Mouse (Mus musculus): ENCODE data around the gene Nop14. TPM values are rescaled to one million over a fixed set of nuclear protein-coding genes. Genes with fewer than 3 reads are reported as not detected.

Nop14 gene
- 21.5 and 25.1 TPM in 2 replicates for polyA plus RNA-seq (2012; rRNA removed)

DNA sequence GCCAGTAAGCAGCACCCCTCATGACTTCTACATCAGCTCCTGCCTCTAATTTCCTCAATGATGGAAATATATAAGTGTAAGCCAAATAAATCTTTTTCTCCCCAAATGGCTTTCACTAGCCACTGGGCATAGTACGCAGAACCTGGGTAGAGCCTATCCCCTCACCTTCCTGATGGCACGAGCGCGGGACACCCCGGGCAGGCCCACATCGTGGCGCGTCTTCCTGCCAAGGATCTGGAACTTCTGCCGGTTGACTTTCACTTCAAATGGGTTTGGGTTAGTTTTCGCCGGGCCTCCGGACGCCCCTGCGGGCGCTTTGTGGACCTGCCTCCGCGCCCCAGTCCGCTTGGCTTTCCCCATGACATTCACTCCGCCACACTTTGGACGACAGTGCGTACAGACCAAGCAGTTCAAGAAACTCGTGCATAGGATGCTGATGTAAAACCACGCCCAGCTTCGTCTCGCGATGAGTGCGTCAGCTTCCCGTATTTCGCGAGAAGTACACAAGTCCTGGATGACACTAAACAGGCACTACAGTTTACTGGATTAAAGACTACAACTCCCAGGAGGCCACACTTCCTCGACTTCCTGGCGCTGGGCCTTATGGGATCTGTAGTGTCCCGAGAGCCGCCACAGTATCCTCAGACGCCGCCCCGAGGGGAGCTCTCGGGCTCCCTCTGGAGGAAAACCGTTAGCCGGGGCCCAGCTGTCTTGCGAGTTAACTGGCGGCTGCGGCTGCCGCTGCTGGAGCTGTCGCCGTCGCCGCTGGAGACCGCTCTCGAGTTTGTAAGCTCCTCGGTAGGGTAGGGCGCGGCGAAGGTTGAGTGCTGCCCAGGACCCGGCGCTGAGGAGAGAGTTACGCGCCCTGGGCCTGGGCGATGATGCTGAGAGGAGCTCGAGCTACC lies at the start of gene Nop14, which contains the start of gene Grk4:
TSS of gene Nop14 (minus strand) at position 463 of the 905 bp plus-strand sequence.
TSS of gene Grk4 (plus strand) at position 694 of the 905 bp plus-strand sequence.
- peak; percentile 100 for DNase-seq (ENCODE audit: low read depth)
- TF ChIP-seq CTCF (IDR thresholded peaks at IDR 0.05; ENCODE audit: borderline replicate concordance, extremely low read depth, insufficient read depth, insufficient read length) (peak; percentile 91), POLR2A (IDR thresholded peaks at IDR 0.05; ENCODE audit: borderline replicate concordance, extremely low read depth, insufficient read depth, insufficient read length, poor library complexity, severe bottlenecking) (peak; percentile 53; the same call in 1 of the 2 replicates)

DNA sequence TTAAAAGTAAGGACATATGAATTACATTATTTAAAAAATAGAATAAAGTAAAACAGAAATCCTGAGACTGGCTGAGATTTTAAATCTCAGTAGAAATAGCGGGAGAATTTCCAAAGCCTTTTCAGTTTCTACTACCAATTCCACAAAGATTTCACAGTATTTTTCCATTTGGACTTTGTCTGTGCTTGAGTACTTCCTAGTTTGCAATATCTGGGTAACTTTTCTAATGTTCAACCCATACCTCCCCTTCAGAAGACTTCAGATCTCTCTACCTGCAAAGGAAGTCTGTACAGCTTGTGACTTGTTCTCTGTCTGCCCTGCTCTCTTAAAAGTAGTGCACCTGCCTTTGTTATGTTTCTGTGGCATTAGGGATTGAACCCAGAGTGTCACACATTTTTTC lies 48.5 kb upstream of the Nop14 start:
- TF ChIP-seq CTCF (IDR thresholded peaks at IDR 0.05; ENCODE audit: borderline replicate concordance, extremely low read depth, insufficient read depth, insufficient read length) (no peak), POLR2A (IDR thresholded peaks at IDR 0.05; ENCODE audit: borderline replicate concordance, extremely low read depth, insufficient read depth, insufficient read length, poor library complexity, severe bottlenecking) (no peak)
- DNase-seq (ENCODE audit: low read depth), result no peak

- no peak for DNase-seq (ENCODE audit: low read depth)
- no peak for TF ChIP-seq POLR2A (IDR thresholded peaks at IDR 0.05; ENCODE audit: borderline replicate concordance, extremely low read depth, insufficient read depth, insufficient read length, poor library complexity, severe bottlenecking)
- no peak for TF ChIP-seq CTCF (IDR thresholded peaks at IDR 0.05; ENCODE audit: borderline replicate concordance, extremely low read depth, insufficient read depth, insufficient read length)
Observed at GRCm38 (mm10) chr5:34695521-34695920, 35.6 kb upstream of the Nop14 start.

GRCm38 (mm10) chr5:34692782-34693181 lies 32.8 kb upstream of the Nop14 start:
- DNase-seq (ENCODE audit: low read depth), result no peak
- TF ChIP-seq CTCF (IDR thresholded peaks at IDR 0.05; ENCODE audit: borderline replicate concordance, extremely low read depth, insufficient read depth, insufficient read length), result no peak
- no peak for TF ChIP-seq POLR2A (IDR thresholded peaks at IDR 0.05; ENCODE audit: borderline replicate concordance, extremely low read depth, insufficient read depth, insufficient read length, poor library complexity, severe bottlenecking)

GRCm38 (mm10) chr5:34689868-34690267 lies 29.9 kb upstream of the Nop14 start:
- DNase-seq (ENCODE audit: low read depth), result no peak
- no peak for TF ChIP-seq CTCF (IDR thresholded peaks at IDR 0.05; ENCODE audit: borderline replicate concordance, extremely low read depth, insufficient read depth, insufficient read length)
- no peak for TF ChIP-seq POLR2A (IDR thresholded peaks at IDR 0.05; ENCODE audit: borderline replicate concordance, extremely low read depth, insufficient read depth, insufficient read length, poor library complexity, severe bottlenecking)

DNA sequence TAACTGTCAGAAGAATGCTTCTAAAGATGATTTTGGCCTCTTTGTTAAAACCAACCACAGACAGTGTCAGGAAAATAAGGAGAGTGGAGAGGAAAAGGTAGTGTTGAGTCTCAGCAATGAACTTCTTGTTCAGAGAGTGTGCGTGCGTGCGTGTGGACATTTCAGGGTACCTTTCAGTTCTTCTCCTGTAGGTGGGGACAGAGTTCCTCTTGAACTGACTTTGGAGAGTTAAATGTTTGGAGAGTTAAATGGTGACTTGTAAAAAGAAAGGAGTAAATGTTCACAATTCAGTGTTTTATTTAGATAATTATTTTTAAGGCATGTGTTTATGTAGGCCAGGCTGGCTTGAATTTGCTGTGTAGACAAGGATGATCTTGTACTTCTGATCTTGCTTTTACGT lies 10.3 kb upstream of the Nop14 start:
- DNase-seq (ENCODE audit: low read depth), result peak; percentile 7
- TF ChIP-seq CTCF (IDR thresholded peaks at IDR 0.05; ENCODE audit: borderline replicate concordance, extremely low read depth, insufficient read depth, insufficient read length), result peak; percentile 15; the same call in 1 of the 2 replicates
- no peak for TF ChIP-seq POLR2A (IDR thresholded peaks at IDR 0.05; ENCODE audit: borderline replicate concordance, extremely low read depth, insufficient read depth, insufficient read length, poor library complexity, severe bottlenecking)

- TF ChIP-seq CTCF (IDR thresholded peaks at IDR 0.05; ENCODE audit: borderline replicate concordance, extremely low read depth, insufficient read depth, insufficient read length), result peak; percentile 7; the same call in 1 of the 2 replicates
- TF ChIP-seq POLR2A (IDR thresholded peaks at IDR 0.05; ENCODE audit: borderline replicate concordance, extremely low read depth, insufficient read depth, insufficient read length, poor library complexity, severe bottlenecking), result no peak
- no peak for DNase-seq (ENCODE audit: low read depth)
Observed at GRCm38 (mm10) chr5:34669493-34669892, 9.5 kb upstream of the Nop14 start.

- TF ChIP-seq POLR2A (IDR thresholded peaks at IDR 0.05; ENCODE audit: borderline replicate concordance, extremely low read depth, insufficient read depth, insufficient read length, poor library complexity, severe bottlenecking) (no peak), CTCF (IDR thresholded peaks at IDR 0.05; ENCODE audit: borderline replicate concordance, extremely low read depth, insufficient read depth, insufficient read length) (no peak)
- no peak for DNase-seq (ENCODE audit: low read depth)
Observed at GRCm38 (mm10) chr5:34663231-34663630, 3.3 kb upstream of the Nop14 start.

DNA sequence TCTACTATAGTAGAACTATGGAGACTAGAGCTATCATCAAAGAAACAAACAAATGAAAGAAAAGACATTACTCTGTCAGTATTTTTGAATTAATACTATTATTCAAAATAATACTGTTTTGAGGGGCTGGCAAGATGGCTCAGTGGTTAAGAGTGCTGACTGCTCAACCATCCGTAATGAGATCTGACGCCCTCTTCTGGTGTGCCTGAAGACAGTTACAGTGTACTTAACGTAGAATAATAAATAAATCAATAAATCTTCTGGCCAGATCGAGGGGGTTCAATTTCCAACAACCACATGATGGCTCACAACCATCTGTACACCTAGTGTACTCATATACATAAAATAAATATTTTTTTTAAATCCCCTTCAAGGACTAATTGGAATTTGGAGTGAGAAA lies 2.0 kb upstream of the Nop14 start:
- no peak for TF ChIP-seq POLR2A (IDR thresholded peaks at IDR 0.05; ENCODE audit: borderline replicate concordance, extremely low read depth, insufficient read depth, insufficient read length, poor library complexity, severe bottlenecking)
- TF ChIP-seq CTCF (IDR thresholded peaks at IDR 0.05; ENCODE audit: borderline replicate concordance, extremely low read depth, insufficient read depth, insufficient read length), result no peak
- DNase-seq (ENCODE audit: low read depth), result no peak

DNA sequence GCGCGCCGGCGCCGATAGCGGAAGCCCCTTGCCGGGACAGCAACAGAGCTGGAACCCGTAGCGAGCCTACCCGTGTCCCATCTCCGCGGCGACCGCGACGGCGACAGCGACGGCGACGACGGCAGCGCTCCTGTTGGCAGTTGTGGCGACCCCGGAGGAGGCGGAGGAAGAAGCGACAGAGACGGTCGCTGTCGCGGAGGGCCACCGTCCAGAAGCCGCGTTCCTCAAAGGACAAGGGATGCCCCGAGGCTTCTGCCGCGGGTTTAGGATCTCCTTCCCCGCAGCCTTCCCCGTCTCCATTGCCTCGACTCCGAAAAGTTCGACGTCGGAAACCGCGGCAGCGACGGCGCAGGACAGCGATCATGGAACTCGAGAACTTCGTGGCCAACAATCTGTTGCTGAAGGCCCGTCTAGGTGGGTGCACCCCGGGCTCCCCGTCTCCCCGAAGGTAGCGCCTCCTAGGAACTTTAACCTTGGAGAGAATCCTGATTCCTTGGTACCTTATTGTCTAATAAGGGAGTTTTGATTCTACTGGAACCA lies 713 bp upstream of the Nop14 start:
- TF ChIP-seq POLR2A (IDR thresholded peaks at IDR 0.05; ENCODE audit: borderline replicate concordance, extremely low read depth, insufficient read depth, insufficient read length, poor library complexity, severe bottlenecking), result no peak
- TF ChIP-seq CTCF (IDR thresholded peaks at IDR 0.05; ENCODE audit: borderline replicate concordance, extremely low read depth, insufficient read depth, insufficient read length), result no peak
- DNase-seq (ENCODE audit: low read depth), result no peak

DNA sequence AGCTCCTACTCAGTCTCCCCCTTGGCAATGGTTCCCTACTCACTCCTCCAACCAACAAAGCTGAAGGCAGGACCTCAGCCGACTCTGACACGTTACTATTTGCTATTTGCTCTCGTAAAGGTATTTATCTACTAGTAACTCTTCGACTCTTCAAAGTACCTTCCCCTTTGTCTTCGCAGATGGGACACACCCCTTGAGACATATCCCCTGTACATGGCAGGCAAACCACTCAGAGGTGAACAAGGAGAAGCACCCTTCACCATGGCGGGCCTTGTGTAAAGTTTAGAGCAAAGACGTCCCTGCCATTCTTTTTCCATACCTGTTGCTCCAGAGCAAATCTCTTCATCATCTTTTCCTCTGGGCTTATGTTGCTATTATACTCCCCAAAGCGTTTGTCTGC lies 2.4 kb downstream of the Nop14 start:
- TF ChIP-seq CTCF (IDR thresholded peaks at IDR 0.05; ENCODE audit: borderline replicate concordance, extremely low read depth, insufficient read depth, insufficient read length), result no peak
- TF ChIP-seq POLR2A (IDR thresholded peaks at IDR 0.05; ENCODE audit: borderline replicate concordance, extremely low read depth, insufficient read depth, insufficient read length, poor library complexity, severe bottlenecking), result no peak
- DNase-seq (ENCODE audit: low read depth), result no peak
